Mouse (Mus musculus): ENCODE results near the gene Abhd15. TPM values are rescaled to one million over a fixed set of nuclear protein-coding genes. Genes with fewer than 3 reads are reported as not detected.
A peak's percentile ranks its signal among the peaks of the same experiment; 100 is the strongest.

The Abhd15 gene
- polyA plus RNA-seq, 1 experiment from 2014 or later, result 3.9 TPM

- 58% methylated on average over 3 of the region's 3 CpGs for WGBS
- no peaks in the 10 kb centered on the region for H3K36me3 ChIP-seq (ENCODE audit: control insufficient read depth, insufficient read depth, low read length)
- peaks cover 23% of the 10 kb centered on the region for H3K4me1 ChIP-seq (replicated peaks; ENCODE audit: control insufficient read depth, insufficient read depth, low read length)
- no peak overlapping the region for H3K27ac ChIP-seq (ENCODE audit: low read length)
- H3K4me3 ChIP-seq (ENCODE audit: low read length), result no peak overlapping the region
- H3K9ac ChIP-seq (ENCODE audit: low read length), result no peak overlapping the region
- ATAC-seq (ENCODE audit: low read depth), result no peak
- no peaks in the 10 kb centered on the region for H3K9me3 ChIP-seq (ENCODE audit: control insufficient read depth, low read length)
- H3K4me2 ChIP-seq (ENCODE audit: low read depth, low read length), result no peak overlapping the region
- no peaks in the 10 kb centered on the region for H3K27me3 ChIP-seq (ENCODE audit: control insufficient read depth, insufficient read depth, low read depth, low read length)
Observed at GRCm38 (mm10) chr11:77483043-77483442, 31.9 kb upstream of the Abhd15 start.

- Histone ChIP-seq H3K9ac (ENCODE audit: low read length) (no peak overlapping the region), H3K4me3 (ENCODE audit: low read length) (no peak overlapping the region), H3K4me2 (ENCODE audit: low read depth, low read length) (no peak overlapping the region), H3K27ac (ENCODE audit: low read length) (no peak overlapping the region), H3K4me1 (replicated peaks; ENCODE audit: control insufficient read depth, insufficient read depth, low read length) (peaks cover 29% of the 10 kb centered on the region), H3K9me3 (ENCODE audit: control insufficient read depth, low read length) (no peaks in the 10 kb centered on the region), H3K27me3 (ENCODE audit: control insufficient read depth, insufficient read depth, low read depth, low read length) (no peaks in the 10 kb centered on the region), H3K36me3 (ENCODE audit: control insufficient read depth, insufficient read depth, low read length) (no peaks in the 10 kb centered on the region)
- WGBS, result 30% methylated on average over 11 of the region's 11 CpGs
- ATAC-seq (ENCODE audit: low read depth), result no peak
Observed at GRCm38 (mm10) chr11:77483510-77484255, 31.2 kb upstream of the Abhd15 start.

GRCm38 (mm10) chr11:77485229-77485628, 29.7 kb upstream of the Abhd15 start:
- H3K9ac ChIP-seq (ENCODE audit: low read length), result no peak overlapping the region
- no peak overlapping the region for H3K4me2 ChIP-seq (ENCODE audit: low read depth, low read length)
- no peak for ATAC-seq (ENCODE audit: low read depth)
- H3K27me3 ChIP-seq (ENCODE audit: control insufficient read depth, insufficient read depth, low read depth, low read length), result no peaks in the 10 kb centered on the region
- peaks cover 37% of the 10 kb centered on the region for H3K4me1 ChIP-seq (replicated peaks; ENCODE audit: control insufficient read depth, insufficient read depth, low read length)
- H3K27ac ChIP-seq (ENCODE audit: low read length), result no peak overlapping the region
- H3K36me3 ChIP-seq (ENCODE audit: control insufficient read depth, insufficient read depth, low read length), result no peaks in the 10 kb centered on the region
- H3K9me3 ChIP-seq (ENCODE audit: control insufficient read depth, low read length), result no peaks in the 10 kb centered on the region
- H3K4me3 ChIP-seq (ENCODE audit: low read length), result no peak overlapping the region
- WGBS, result 57% methylated on average over 6 of the region's 6 CpGs

GRCm38 (mm10) chr11:77486798-77487197, 28.1 kb upstream of the Abhd15 start:
- Histone ChIP-seq H3K4me1 (replicated peaks; ENCODE audit: control insufficient read depth, insufficient read depth, low read length) (peaks cover 48% of the 10 kb centered on the region), H3K4me2 (ENCODE audit: low read depth, low read length) (no peak overlapping the region), H3K36me3 (ENCODE audit: control insufficient read depth, insufficient read depth, low read length) (no peaks in the 10 kb centered on the region), H3K9ac (ENCODE audit: low read length) (peak overlapping the region; percentile 20; the same call in 1 of the 2 replicates), H3K4me3 (ENCODE audit: low read length) (no peak overlapping the region), H3K9me3 (ENCODE audit: control insufficient read depth, low read length) (no peaks in the 10 kb centered on the region), H3K27me3 (ENCODE audit: control insufficient read depth, insufficient read depth, low read depth, low read length) (no peaks in the 10 kb centered on the region), H3K27ac (ENCODE audit: low read length) (no peak overlapping the region)
- ATAC-seq (ENCODE audit: low read depth), result no peak
- 43% methylated on average over 5 of the region's 5 CpGs for WGBS

GRCm38 (mm10) chr11:77488771-77489581, 25.9 kb upstream of the Abhd15 start:
- no peak for ATAC-seq (ENCODE audit: low read depth)
- Histone ChIP-seq H3K9me3 (ENCODE audit: control insufficient read depth, low read length) (no peaks in the 10 kb centered on the region), H3K4me1 (replicated peaks; ENCODE audit: control insufficient read depth, insufficient read depth, low read length) (peaks cover 52% of the 10 kb centered on the region), H3K9ac (ENCODE audit: low read length) (peak overlapping the region; percentile 80), H3K27me3 (ENCODE audit: control insufficient read depth, insufficient read depth, low read depth, low read length) (no peaks in the 10 kb centered on the region), H3K4me2 (ENCODE audit: low read depth, low read length) (peak overlapping the region; percentile 95), H3K36me3 (ENCODE audit: control insufficient read depth, insufficient read depth, low read length) (no peaks in the 10 kb centered on the region), H3K4me3 (ENCODE audit: low read length) (peak overlapping the region; percentile 72), H3K27ac (ENCODE audit: low read length) (no peak overlapping the region)
- 3% methylated on average over 32 of the region's 55 CpGs for WGBS

GRCm38 (mm10) chr11:77489591-77490235, 25.2 kb upstream of the Abhd15 start, which contains the start of gene Ankrd13b:
Ankrd13b (minus strand) TSS chr11:77489678.
- Histone ChIP-seq H3K27me3 (ENCODE audit: control insufficient read depth, insufficient read depth, low read depth, low read length) (no peaks in the 10 kb centered on the region), H3K4me1 (replicated peaks; ENCODE audit: control insufficient read depth, insufficient read depth, low read length) (peaks cover 58% of the 10 kb centered on the region), H3K36me3 (ENCODE audit: control insufficient read depth, insufficient read depth, low read length) (no peaks in the 10 kb centered on the region), H3K4me2 (ENCODE audit: low read depth, low read length) (peak within 1 kb of the TSS; percentile 95), H3K4me3 (ENCODE audit: low read length) (peak within 1 kb of the TSS; percentile 72), H3K27ac (ENCODE audit: low read length) (peak within 1 kb of the TSS; percentile 47; the same call in 1 of the 2 replicates), H3K9me3 (ENCODE audit: control insufficient read depth, low read length) (no peaks in the 10 kb centered on the region), H3K9ac (ENCODE audit: low read length) (peak within 1 kb of the TSS; percentile 80)
- WGBS, result under 1% methylated on average over 38 of the region's 87 CpGs
- ATAC-seq (ENCODE audit: low read depth), result peak; percentile 42

- ATAC-seq (ENCODE audit: low read depth), result no peak
- Histone ChIP-seq H3K36me3 (ENCODE audit: control insufficient read depth, insufficient read depth, low read length) (no peaks in the 10 kb centered on the region), H3K27ac (ENCODE audit: low read length) (no peak overlapping the region; the same call in 1 of the 2 replicates), H3K9ac (ENCODE audit: low read length) (no peak overlapping the region), H3K4me3 (ENCODE audit: low read length) (no peak overlapping the region), H3K27me3 (ENCODE audit: control insufficient read depth, insufficient read depth, low read depth, low read length) (no peaks in the 10 kb centered on the region), H3K4me1 (replicated peaks; ENCODE audit: control insufficient read depth, insufficient read depth, low read length) (peaks cover 63% of the 10 kb centered on the region), H3K4me2 (ENCODE audit: low read depth, low read length) (peak overlapping the region; percentile 95; the same call in 1 of the 2 replicates), H3K9me3 (ENCODE audit: control insufficient read depth, low read length) (no peaks in the 10 kb centered on the region)
- 71% methylated on average over 6 of the region's 6 CpGs for WGBS
Observed at GRCm38 (mm10) chr11:77490451-77490850, 24.5 kb upstream of the Abhd15 start.

GRCm38 (mm10) chr11:77491123-77491501, 23.8 kb upstream of the Abhd15 start:
- peak; percentile 73 for ATAC-seq (ENCODE audit: low read depth)
- H3K9ac ChIP-seq (ENCODE audit: low read length), result peak overlapping the region; percentile 29

More at GRCm38 (mm10) chr11:77491123-77491501, 23.8 kb upstream of the Abhd15 start:
- Histone ChIP-seq H3K27ac (ENCODE audit: low read length) (peak overlapping the region; percentile 87), H3K4me2 (ENCODE audit: low read depth, low read length) (peak overlapping the region; percentile 88), H3K4me1 (replicated peaks; ENCODE audit: control insufficient read depth, insufficient read depth, low read length) (peaks cover 59% of the 10 kb centered on the region), H3K36me3 (ENCODE audit: control insufficient read depth, insufficient read depth, low read length) (no peaks in the 10 kb centered on the region), H3K9me3 (ENCODE audit: control insufficient read depth, low read length) (no peaks in the 10 kb centered on the region), H3K27me3 (ENCODE audit: control insufficient read depth, insufficient read depth, low read depth, low read length) (no peaks in the 10 kb centered on the region), H3K4me3 (ENCODE audit: low read length) (peak overlapping the region; percentile 88)
- WGBS, result 2% methylated on average over 13 of the region's 13 CpGs
